Mouse (Mus musculus): ENCODE measurements around the gene Park7. TPM values are rescaled to one million over a fixed set of nuclear protein-coding genes. Genes with fewer than 3 reads are reported as not detected.

The Park7 gene
- total and polyA plus RNA-seq, 3 experiments: 438 to 480 TPM; not detected in 1

DNA sequence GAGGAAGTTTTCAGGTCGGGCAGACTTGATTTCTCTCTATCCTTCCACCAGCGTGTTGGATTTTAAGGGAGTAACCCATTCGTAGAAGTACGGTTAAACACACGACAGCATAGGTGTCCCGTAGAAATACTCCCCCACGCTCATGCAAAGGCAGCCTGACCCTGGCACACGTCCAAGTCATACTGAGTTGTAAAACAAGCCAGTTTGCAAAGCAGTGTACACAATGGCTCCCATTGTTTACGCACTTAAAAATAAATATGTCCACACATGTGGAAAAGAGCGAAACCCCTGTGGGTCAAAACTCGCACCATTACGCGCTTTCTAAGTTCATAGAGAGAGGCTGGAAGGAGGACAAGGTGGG lies 24.3 kb downstream of the Park7 start:
- TF ChIP-seq MYB (IDR thresholded peaks at IDR 0.05; ENCODE audit: low read depth, low read length) (no peak), JUND (IDR thresholded peaks at IDR 0.05; ENCODE audit: low read depth, low read length) (no peak), ZNF384 (IDR thresholded peaks at IDR 0.05; ENCODE audit: low read depth, low read length) (no peak), SIN3A (IDR thresholded peaks at IDR 0.05; ENCODE audit: low read length) (no peak), MAFK (IDR thresholded peaks at IDR 0.05; ENCODE audit: borderline replicate concordance, low read depth, low read length) (no peak)
- DNase-seq (ENCODE audit: low read depth, low spot score): no peak
- Histone ChIP-seq H3K9ac (ENCODE audit: control insufficient read depth, low read depth, low read length, poor library complexity, severe bottlenecking) (no peak overlapping the region), H3K79me2 (ENCODE audit: control insufficient read depth, insufficient read depth, low read length, poor library complexity) (no peaks in the 10 kb centered on the region), H3K36me3 (ENCODE audit: control insufficient read depth in 1 of 2, insufficient read depth in 2 of 2, low read length in 2 of 2) (no peaks in the 10 kb centered on the region), H3K27ac (ENCODE audit: control insufficient read depth, low read depth, low read length) (no peak overlapping the region), H3K4me3 (ENCODE audit: control insufficient read depth in 1 of 2, insufficient read depth in 1 of 2, low read depth in 2 of 2, low read length in 2 of 2) (no peak overlapping the region), H3K9me3 (replicated peaks; ENCODE audit: insufficient read depth, low read length) (no peaks in the 10 kb centered on the region), H3K27me3 (ENCODE audit: control insufficient read depth in 1 of 2, insufficient read depth in 2 of 2, low read length in 2 of 2) (no peaks in the 10 kb centered on the region), H3K4me1 (ENCODE audit: control insufficient read depth in 1 of 2, insufficient read depth in 2 of 2, low read length in 2 of 2) (no peaks in the 10 kb centered on the region)

- no peaks in the 10 kb centered on the region for H3K79me2 ChIP-seq (ENCODE audit: control insufficient read depth, insufficient read depth, low read length, poor library complexity)
- H3K27me3 ChIP-seq (ENCODE audit: control insufficient read depth in 1 of 2, insufficient read depth in 2 of 2, low read length in 2 of 2): no peaks in the 10 kb centered on the region
- TF ChIP-seq SIN3A (IDR thresholded peaks at IDR 0.05; ENCODE audit: low read length): no peak
- TF ChIP-seq NELFE (IDR thresholded peaks at IDR 0.05; ENCODE audit: low read depth, low read length): no peak
- no peak for TF ChIP-seq E2F4 (IDR thresholded peaks at IDR 0.05; ENCODE audit: borderline replicate concordance, low read depth, low read length)
- no peak for TF ChIP-seq MYB (IDR thresholded peaks at IDR 0.05; ENCODE audit: low read depth, low read length)
- TF ChIP-seq ZNF384 (IDR thresholded peaks at IDR 0.05; ENCODE audit: low read depth, low read length): no peak
- TF ChIP-seq RAD21 (IDR thresholded peaks at IDR 0.05; ENCODE audit: low read depth, low read length): no peak
- no peak for DNase-seq (ENCODE audit: low read depth, low spot score)
- no peak overlapping the region for H3K27ac ChIP-seq (ENCODE audit: control insufficient read depth, low read depth, low read length)
- H3K4me3 ChIP-seq (ENCODE audit: control insufficient read depth in 1 of 2, insufficient read depth in 1 of 2, low read depth in 2 of 2, low read length in 2 of 2): no peak overlapping the region
- no peaks in the 10 kb centered on the region for H3K4me1 ChIP-seq (ENCODE audit: control insufficient read depth in 1 of 2, insufficient read depth in 2 of 2, low read length in 2 of 2)
- no peak overlapping the region for H3K9ac ChIP-seq (ENCODE audit: control insufficient read depth, low read depth, low read length, poor library complexity, severe bottlenecking)
- H3K36me3 ChIP-seq (ENCODE audit: control insufficient read depth in 1 of 2, insufficient read depth in 2 of 2, low read length in 2 of 2): no peaks in the 10 kb centered on the region
- no peaks in the 10 kb centered on the region for H3K9me3 ChIP-seq (replicated peaks; ENCODE audit: insufficient read depth, low read length)
Measured at GRCm38 (mm10) chr4:150889273-150889954, 24.8 kb downstream of the Park7 start.

DNA sequence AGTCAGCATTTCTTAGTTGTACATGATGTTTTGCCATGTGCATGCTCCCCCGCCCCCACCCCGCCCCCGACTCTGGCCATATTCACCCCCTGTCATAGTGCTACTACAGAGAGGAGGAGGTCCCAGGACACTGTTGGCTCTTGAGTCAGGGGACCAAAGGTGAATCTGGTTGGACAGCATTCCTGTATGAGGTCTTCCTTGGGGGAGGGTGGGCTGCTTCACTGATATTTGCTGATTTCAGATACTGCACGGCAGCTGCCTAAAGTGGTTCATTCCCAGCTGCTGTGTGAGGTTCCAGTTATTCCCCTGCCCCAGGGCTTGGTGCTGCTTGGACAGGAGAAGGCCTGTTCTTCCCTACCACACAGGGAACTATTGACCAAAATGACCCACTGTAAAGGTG lies 25.7 kb downstream of the Park7 start:
- no peaks in the 10 kb centered on the region for H3K27me3 ChIP-seq (ENCODE audit: control insufficient read depth in 1 of 2, insufficient read depth in 2 of 2, low read length in 2 of 2)
- no peak overlapping the region for H3K4me3 ChIP-seq (ENCODE audit: control insufficient read depth in 1 of 2, insufficient read depth in 1 of 2, low read depth in 2 of 2, low read length in 2 of 2)
- no peak overlapping the region for H3K9ac ChIP-seq (ENCODE audit: control insufficient read depth, low read depth, low read length, poor library complexity, severe bottlenecking)
- no peaks in the 10 kb centered on the region for H3K9me3 ChIP-seq (replicated peaks; ENCODE audit: insufficient read depth, low read length)
- no peak for DNase-seq (ENCODE audit: low read depth, low spot score)
- no peaks in the 10 kb centered on the region for H3K4me1 ChIP-seq (ENCODE audit: control insufficient read depth in 1 of 2, insufficient read depth in 2 of 2, low read length in 2 of 2)
- no peak for TF ChIP-seq E2F4 (IDR thresholded peaks at IDR 0.05; ENCODE audit: borderline replicate concordance, low read depth, low read length)
- TF ChIP-seq MAZ (IDR thresholded peaks at IDR 0.05; ENCODE audit: low read depth, low read length): no peak
- no peak for TF ChIP-seq POLR2AphosphoS2 (IDR thresholded peaks at IDR 0.05; ENCODE audit: low read length)
- no peak for TF ChIP-seq POLR2AphosphoS5 (IDR thresholded peaks at IDR 0.05; ENCODE audit: borderline replicate concordance, low read depth, low read length)
- TF ChIP-seq MAX (IDR thresholded peaks at IDR 0.05; ENCODE audit: low read length): no peak
- no peak for TF ChIP-seq TBP (IDR thresholded peaks at IDR 0.05; ENCODE audit: low read depth, low read length)
- no peak for TF ChIP-seq KAT2A (conservative IDR thresholded peaks at IDR 0.05; ENCODE audit: low read depth, low read length)
- no peak for TF ChIP-seq TCF12 (IDR thresholded peaks at IDR 0.05; ENCODE audit: low read depth, low read length)
- TF ChIP-seq SIN3A (IDR thresholded peaks at IDR 0.05; ENCODE audit: low read length): no peak
- TF ChIP-seq BHLHE40 (IDR thresholded peaks at IDR 0.05; ENCODE audit: borderline replicate concordance, low read depth, low read length): no peak
- no peaks in the 10 kb centered on the region for H3K79me2 ChIP-seq (ENCODE audit: control insufficient read depth, insufficient read depth, low read length, poor library complexity)
- H3K36me3 ChIP-seq (ENCODE audit: control insufficient read depth in 1 of 2, insufficient read depth in 2 of 2, low read length in 2 of 2): no peaks in the 10 kb centered on the region
- no peak overlapping the region for H3K27ac ChIP-seq (ENCODE audit: control insufficient read depth, low read depth, low read length)
